Comparison of ENCODE assay signal across 10 mouse cellular contexts in the genomic region with DNA sequence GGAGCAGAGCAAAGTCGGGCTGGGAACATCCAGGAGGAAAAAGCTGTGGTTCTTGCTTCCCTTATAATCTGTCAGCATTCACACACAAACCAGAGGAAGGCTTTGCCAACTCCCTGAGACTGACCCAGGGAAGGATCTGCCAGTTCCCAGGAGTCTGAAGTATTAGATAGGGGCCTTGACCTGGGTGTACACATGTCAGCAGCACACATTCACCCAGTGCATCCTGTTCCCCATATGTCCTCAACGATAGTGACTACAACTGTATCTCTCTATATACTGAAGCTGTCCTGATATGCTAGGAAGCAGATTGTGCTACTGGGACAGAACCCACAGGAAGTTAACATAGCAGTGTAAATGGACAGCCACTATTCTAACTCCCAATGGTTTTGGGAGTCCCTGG.
"Had no signal": no experiment of that assay in that cellular context is flagged by ENCODE, and none has a peak within 500 bp of the region (broad histone marks: within the 10 kb centered on the region; RNA-seq: fewer than 3 reads in every experiment).

No protein-coding gene starts in this region.

- H3K9me3 ChIP-seq: kidney, embryonic 15.5 days; limb, embryonic 13.5 days; midbrain, embryonic 12.5 days had no signal

- H3K4me2 ChIP-seq: kidney, embryonic 15.5 days; limb, embryonic 13.5 days; midbrain, embryonic 12.5 days had no signal

- H3K36me3 ChIP-seq: kidney, embryonic 15.5 days; limb, embryonic 13.5 days; midbrain, embryonic 12.5 days had no signal

- H3K9ac ChIP-seq: kidney, embryonic 15.5 days; limb, embryonic 13.5 days; midbrain, embryonic 12.5 days had no signal

- H3K27me3 ChIP-seq: kidney, embryonic 15.5 days; midbrain, embryonic 12.5 days had no signal

- ATAC-seq: intestine, embryonic 16.5 days had no signal

- H3K4me1 ChIP-seq: kidney, embryonic 15.5 days; midbrain, embryonic 12.5 days had no signal

- H3K27ac ChIP-seq: kidney, embryonic 15.5 days; limb, embryonic 13.5 days; midbrain, embryonic 12.5 days had no signal

- DNase-seq: kidney, adult 2 months; kidney, postnatal 14 days; left cerebral cortex, postnatal 4 days; lung, adult 18-20 months; right cerebral cortex, postnatal 14 days; thymus, postnatal 4 days had no signal

- H3K4me3 ChIP-seq: kidney, embryonic 15.5 days; limb, embryonic 13.5 days; midbrain, embryonic 12.5 days had no signal
